Mouse (Mus musculus): ENCODE results near the gene Plcb4. TPM values are rescaled to one million over a fixed set of nuclear protein-coding genes. Genes with fewer than 3 reads are reported as not detected.

Gene Plcb4
- polyA plus RNA-seq, 1 experiment from 2014 or later: 12.4 TPM

GRCm38 (mm10) chr2:135873146-135873545, 214.3 kb downstream of the Plcb4 start:
- H3K4me3 ChIP-seq (ENCODE audit: low read depth, low read length): no peak overlapping the region
- no peak overlapping the region for H3K4me2 ChIP-seq (ENCODE audit: low read depth, severe bottlenecking)
- H3K4me1 ChIP-seq (ENCODE audit: control insufficient read depth, insufficient read depth, low read length): no peaks in the 10 kb centered on the region
- no peak overlapping the region for H3K9ac ChIP-seq (ENCODE audit: low read length)
- H3K27ac ChIP-seq (replicated peaks; ENCODE audit: low read depth, low read length): no peak overlapping the region
- no peaks in the 10 kb centered on the region for H3K9me3 ChIP-seq (ENCODE audit: control insufficient read depth, low read length)
- 82% methylated on average over 9 of the region's 9 CpGs for WGBS
- DNase-seq (ENCODE audit: low spot score): no peak
- H3K27me3 ChIP-seq (ENCODE audit: control insufficient read depth, insufficient read depth, low read length): no peaks in the 10 kb centered on the region
- no peaks in the 10 kb centered on the region for H3K36me3 ChIP-seq (ENCODE audit: control insufficient read depth, insufficient read depth, low read length)
- ATAC-seq (ENCODE audit: insufficient number of reproducible peaks, low FRiP score, low TSS enrichment, low read depth): no peak

GRCm38 (mm10) chr2:135873761-135874160, 214.9 kb downstream of the Plcb4 start:
- 81% methylated on average over 2 of the region's 2 CpGs for WGBS
- no peak overlapping the region for H3K4me2 ChIP-seq (ENCODE audit: low read depth, severe bottlenecking)
- H3K27me3 ChIP-seq (ENCODE audit: control insufficient read depth, insufficient read depth, low read length): no peaks in the 10 kb centered on the region

GRCm38 (mm10) chr2:135875549-135875948, 216.7 kb downstream of the Plcb4 start:
- ATAC-seq (ENCODE audit: insufficient number of reproducible peaks, low FRiP score, low TSS enrichment, low read depth) (no peak), DNase-seq (ENCODE audit: low spot score) (no peak)
- Histone ChIP-seq H3K4me2 (ENCODE audit: low read depth, severe bottlenecking) (no peak overlapping the region), H3K9me3 (ENCODE audit: control insufficient read depth, low read length) (no peaks in the 10 kb centered on the region), H3K4me1 (ENCODE audit: control insufficient read depth, insufficient read depth, low read length) (no peaks in the 10 kb centered on the region), H3K27ac (replicated peaks; ENCODE audit: low read depth, low read length) (no peak overlapping the region), H3K27me3 (ENCODE audit: control insufficient read depth, insufficient read depth, low read length) (no peaks in the 10 kb centered on the region), H3K4me3 (ENCODE audit: low read depth, low read length) (no peak overlapping the region), H3K9ac (ENCODE audit: low read length) (no peak overlapping the region), H3K36me3 (ENCODE audit: control insufficient read depth, insufficient read depth, low read length) (no peaks in the 10 kb centered on the region)
- 93% methylated on average over 6 of the region's 6 CpGs for WGBS

More at GRCm38 (mm10) chr2:135873761-135874160, 214.9 kb downstream of the Plcb4 start:
- Histone ChIP-seq H3K4me1 (ENCODE audit: control insufficient read depth, insufficient read depth, low read length) (no peaks in the 10 kb centered on the region), H3K9me3 (ENCODE audit: control insufficient read depth, low read length) (no peaks in the 10 kb centered on the region), H3K36me3 (ENCODE audit: control insufficient read depth, insufficient read depth, low read length) (no peaks in the 10 kb centered on the region), H3K27ac (replicated peaks; ENCODE audit: low read depth, low read length) (no peak overlapping the region), H3K4me3 (ENCODE audit: low read depth, low read length) (no peak overlapping the region), H3K9ac (ENCODE audit: low read length) (no peak overlapping the region)
- ATAC-seq (ENCODE audit: insufficient number of reproducible peaks, low FRiP score, low TSS enrichment, low read depth) (no peak), DNase-seq (ENCODE audit: low spot score) (no peak)

GRCm38 (mm10) chr2:135879356-135879755, 220.5 kb downstream of the Plcb4 start:
- H3K4me3 ChIP-seq (ENCODE audit: low read depth, low read length): no peak overlapping the region
- no peaks in the 10 kb centered on the region for H3K27me3 ChIP-seq (ENCODE audit: control insufficient read depth, insufficient read depth, low read length)
- DNase-seq (ENCODE audit: low spot score): no peak
- no peak for ATAC-seq (ENCODE audit: insufficient number of reproducible peaks, low FRiP score, low TSS enrichment, low read depth)
- H3K36me3 ChIP-seq (ENCODE audit: control insufficient read depth, insufficient read depth, low read length): no peaks in the 10 kb centered on the region
- no peak overlapping the region for H3K27ac ChIP-seq (replicated peaks; ENCODE audit: low read depth, low read length)
- no peak overlapping the region for H3K9ac ChIP-seq (ENCODE audit: low read length)
- no peak overlapping the region for H3K4me2 ChIP-seq (ENCODE audit: low read depth, severe bottlenecking)
- H3K9me3 ChIP-seq (ENCODE audit: control insufficient read depth, low read length): no peaks in the 10 kb centered on the region
- no peaks in the 10 kb centered on the region for H3K4me1 ChIP-seq (ENCODE audit: control insufficient read depth, insufficient read depth, low read length)
- WGBS: 90% methylated on average over 7 of the region's 7 CpGs

- Histone ChIP-seq H3K9ac (ENCODE audit: low read length) (no peak overlapping the region), H3K4me1 (ENCODE audit: control insufficient read depth, insufficient read depth, low read length) (no peaks in the 10 kb centered on the region), H3K36me3 (ENCODE audit: control insufficient read depth, insufficient read depth, low read length) (no peaks in the 10 kb centered on the region), H3K4me3 (ENCODE audit: low read depth, low read length) (no peak overlapping the region), H3K27ac (replicated peaks; ENCODE audit: low read depth, low read length) (no peak overlapping the region), H3K4me2 (ENCODE audit: low read depth, severe bottlenecking) (no peak overlapping the region), H3K27me3 (ENCODE audit: control insufficient read depth, insufficient read depth, low read length) (no peaks in the 10 kb centered on the region), H3K9me3 (ENCODE audit: control insufficient read depth, low read length) (no peaks in the 10 kb centered on the region)
- DNase-seq (ENCODE audit: low spot score): no peak
- 57% methylated on average over 6 of the region's 6 CpGs for WGBS
- ATAC-seq (ENCODE audit: insufficient number of reproducible peaks, low FRiP score, low TSS enrichment, low read depth): peak; percentile 54; the same call in 1 of the 2 replicates
These were observed 221.5 kb downstream of the Plcb4 start for GRCm38 (mm10) chr2:135880269-135880760.

GRCm38 (mm10) chr2:135883359-135883758, 224.5 kb downstream of the Plcb4 start:
- Histone ChIP-seq H3K4me3 (ENCODE audit: low read depth, low read length) (no peak overlapping the region), H3K9me3 (ENCODE audit: control insufficient read depth, low read length) (no peaks in the 10 kb centered on the region), H3K27me3 (ENCODE audit: control insufficient read depth, insufficient read depth, low read length) (no peaks in the 10 kb centered on the region), H3K9ac (ENCODE audit: low read length) (no peak overlapping the region), H3K4me1 (ENCODE audit: control insufficient read depth, insufficient read depth, low read length) (no peaks in the 10 kb centered on the region), H3K27ac (replicated peaks; ENCODE audit: low read depth, low read length) (no peak overlapping the region), H3K36me3 (ENCODE audit: control insufficient read depth, insufficient read depth, low read length) (no peaks in the 10 kb centered on the region), H3K4me2 (ENCODE audit: low read depth, severe bottlenecking) (no peak overlapping the region)
- ATAC-seq (ENCODE audit: insufficient number of reproducible peaks, low FRiP score, low TSS enrichment, low read depth) (no peak), DNase-seq (ENCODE audit: low spot score) (no peak)
- 82% methylated on average over 4 of the region's 4 CpGs for WGBS

- Histone ChIP-seq H3K9me3 (ENCODE audit: control insufficient read depth, low read length) (no peaks in the 10 kb centered on the region), H3K4me2 (ENCODE audit: low read depth, severe bottlenecking) (no peak overlapping the region), H3K9ac (ENCODE audit: low read length) (no peak overlapping the region), H3K27me3 (ENCODE audit: control insufficient read depth, insufficient read depth, low read length) (no peaks in the 10 kb centered on the region), H3K4me3 (ENCODE audit: low read depth, low read length) (no peak overlapping the region), H3K27ac (replicated peaks; ENCODE audit: low read depth, low read length) (no peak overlapping the region), H3K4me1 (ENCODE audit: control insufficient read depth, insufficient read depth, low read length) (no peaks in the 10 kb centered on the region), H3K36me3 (ENCODE audit: control insufficient read depth, insufficient read depth, low read length) (no peaks in the 10 kb centered on the region)
- DNase-seq (ENCODE audit: low spot score): no peak
- ATAC-seq (ENCODE audit: insufficient number of reproducible peaks, low FRiP score, low TSS enrichment, low read depth): no peak
- 63% methylated on average over 7 of the region's 7 CpGs for WGBS
These were observed 225.8 kb downstream of the Plcb4 start for GRCm38 (mm10) chr2:135884534-135885180.

GRCm38 (mm10) chr2:135885607-135886006, 226.8 kb downstream of the Plcb4 start:
- H3K4me1 ChIP-seq (ENCODE audit: control insufficient read depth, insufficient read depth, low read length): no peaks in the 10 kb centered on the region

More at GRCm38 (mm10) chr2:135885607-135886006, 226.8 kb downstream of the Plcb4 start:
- Histone ChIP-seq H3K4me2 (ENCODE audit: low read depth, severe bottlenecking) (no peak overlapping the region), H3K36me3 (ENCODE audit: control insufficient read depth, insufficient read depth, low read length) (no peaks in the 10 kb centered on the region), H3K4me3 (ENCODE audit: low read depth, low read length) (no peak overlapping the region), H3K9ac (ENCODE audit: low read length) (no peak overlapping the region), H3K27ac (replicated peaks; ENCODE audit: low read depth, low read length) (no peak overlapping the region), H3K9me3 (ENCODE audit: control insufficient read depth, low read length) (no peaks in the 10 kb centered on the region), H3K27me3 (ENCODE audit: control insufficient read depth, insufficient read depth, low read length) (no peaks in the 10 kb centered on the region)
- 62% methylated on average over 6 of the region's 6 CpGs for WGBS
- ATAC-seq (ENCODE audit: insufficient number of reproducible peaks, low FRiP score, low TSS enrichment, low read depth) (no peak), DNase-seq (ENCODE audit: low spot score) (no peak)
